Mouse (Mus musculus) liver, embryonic 14.5 days (tissue): Measurements from ENCODE around the gene Sag. TPM values are rescaled to one million over a fixed set of nuclear protein-coding genes. Genes with fewer than 3 reads are reported as not detected.

Experiments used
- ATAC-seq: fragments of 200-750 bp; cut with Nextera tagmentation; 2 replicates; pipeline ENCODE4 v1.8.0; 2017; ENCODE audit warnings: moderate number of reproducible peaks, mild to moderate bottlenecking, moderate library complexity; ENCODE audit not compliant: insufficient read depth
- DNase-seq, 3 experiments: peaks; one replicate each; pipeline ENCODE4 v3.0.0-alpha.2; 2012 to 2013; ENCODE audit warnings: low read depth in 3 of 3, low spot score in 3 of 3
- H3K27ac ChIP-seq: fragments of 300-500 bp; sonication (generic); 2 replicates; pipeline ENCODE4 v1.5.1; 2014; ENCODE audit warnings: moderate library complexity, mild to moderate bottlenecking, control low read depth, inconsistent platforms
- H3K27me3 ChIP-seq: fragments of 300-500 bp; sonication (generic); 2 replicates; pipeline ENCODE4 v1.6.1; 2014; ENCODE audit warnings: mild to moderate bottlenecking, low read length, moderate library complexity; ENCODE audit not compliant: control insufficient read depth, insufficient read depth
- H3K36me3 ChIP-seq: fragments of 300-500 bp; sonication (generic); replicated peaks from 2 replicates; pipeline ENCODE4 v1.6.1; 2014; ENCODE audit warnings: low read depth; ENCODE audit not compliant: control insufficient read depth, insufficient read depth
- H3K4me1 ChIP-seq, 2 experiments: fragments of 200-500 bp in 1 of 2; fragments of 300-500 bp in 1 of 2; sonication (generic) in 1 of 2; replicated peaks; 2 replicates each; pipeline ENCODE4 v1.6.1; 2012 to 2014; ENCODE audit warnings: antibody characterized with exemption in 1 of 2, inconsistent platforms in 1 of 2, low read length in 1 of 2; ENCODE audit not compliant: control insufficient read depth in 2 of 2, insufficient read depth in 2 of 2
- H3K4me2 ChIP-seq: fragments of 300-500 bp; sonication (generic); 2 replicates; pipeline ENCODE4 v1.6.1; 2014; ENCODE audit warnings: low read depth, mild to moderate bottlenecking, control low read depth, moderate library complexity
- H3K4me3 ChIP-seq, 2 experiments: fragments of 200-500 bp in 1 of 2; fragments of 300-500 bp in 1 of 2; sonication (generic) in 1 of 2; 2 replicates each; pipeline ENCODE4 v1.5.1; 2012 to 2014; ENCODE audit warnings: low read depth in 2 of 2, low read length in 2 of 2, mild to moderate bottlenecking in 2 of 2, control low read depth in 1 of 2, inconsistent platforms in 1 of 2, moderate library complexity in 1 of 2; ENCODE audit not compliant: insufficient read depth in 1 of 2
- H3K9ac ChIP-seq: fragments of 300-500 bp; sonication (generic); replicated peaks from 2 replicates; pipeline ENCODE4 v1.6.1; 2014; ENCODE audit warnings: mild to moderate bottlenecking, control low read depth, moderate library complexity
- H3K9me3 ChIP-seq: fragments of 300-500 bp; sonication (generic); 2 replicates; pipeline ENCODE4 v1.6.1; 2016; ENCODE audit warnings: low read length, mixed read lengths; ENCODE audit not compliant: control insufficient read depth
- CTCF ChIP-seq: IDR thresholded peaks from 2 replicates; pipeline ENCODE4 v1.5.1; 2016; ENCODE audit warnings: antibody characterized with exemption, low read depth, control low read depth
- EP300 ChIP-seq: IDR thresholded peaks from 2 replicates; pipeline ENCODE4 v1.6.1; 2016; ENCODE audit warnings: antibody characterized with exemption, low read depth
- WGBS: fragments of 180-500 bp; shearing (Covaris S2); extraction: QIAGEN DNeasy Blood & Tissue Kit; methylation state at CpG from one replicate; pipeline ENCODE4 v1.1.7; 2014; ENCODE audit not compliant: insufficient replicate concordance; 5-methylcytosine and 5-hydroxymethylcytosine counted together
- polyA plus RNA-seq, 2 experiments: library from polyadenylated mRNA; depleted of rRNA in 1 of 2; stranded (reverse) in 1 of 2; unstranded in 1 of 2; fragments of >200 nt; fragmentation: Nextera tagmentation in 1 of 2; extraction: Ambion mirVana in 1 of 2; gene quantifications; 2 replicates each; pipeline versions ENCODE4 v1.2.1 to v1.2.3; 2012 to 2014

Sag gene
- polyA plus RNA-seq, 2 experiments, result 0.27 to 0.67 TPM

DNA sequence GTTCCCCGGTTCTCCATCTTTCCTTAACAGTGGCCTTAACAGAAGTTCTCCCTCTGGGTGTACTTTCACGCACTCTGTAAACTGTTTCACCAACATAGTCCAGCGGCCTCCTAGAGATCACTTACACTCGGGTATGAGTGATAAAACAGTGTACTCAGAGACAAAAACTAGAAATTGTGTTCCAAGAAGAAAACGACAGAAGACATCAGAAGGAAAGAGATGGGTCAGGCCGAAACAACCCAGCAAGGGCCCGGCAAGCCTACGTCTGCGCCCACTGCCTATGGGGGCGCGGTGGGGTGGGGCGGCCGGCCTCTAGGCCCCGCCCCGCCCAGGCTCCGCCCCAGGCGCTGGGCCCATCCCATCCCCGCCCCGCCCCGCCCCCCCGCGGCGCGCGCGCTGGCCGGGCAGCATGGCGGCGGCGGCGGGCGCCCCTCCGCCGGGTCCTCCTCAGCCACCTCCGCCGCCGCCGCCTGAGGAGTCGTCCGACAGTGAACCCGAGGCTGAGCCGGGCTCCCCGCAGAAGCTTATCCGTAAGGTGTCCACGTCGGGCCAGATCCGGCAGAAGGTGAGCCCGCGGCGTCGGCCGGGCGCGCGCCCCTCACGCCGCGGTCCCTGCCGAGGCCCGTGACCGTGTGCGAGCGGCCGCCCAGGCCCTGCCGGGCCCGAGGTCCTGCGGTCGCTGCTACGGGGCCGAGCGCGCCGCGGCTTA, 49.6 kb downstream of the Sag start, which contains the start of gene Dgkd:
TSS of gene Dgkd (plus strand) at position 396 of the 709 bp plus-strand sequence.
- Histone ChIP-seq H3K36me3 (no peaks in the 10 kb centered on the region), H3K27ac (no peak within 1 kb of the TSS), H3K4me2 (peak within 1 kb of the TSS; percentile 89), H3K9me3 (no peaks in the 10 kb centered on the region), H3K4me3 (peak within 1 kb of the TSS; percentile 85 to 90), H3K4me1 (peaks cover 19 to 32% of the 10 kb centered on the region in 2 experiments), H3K27me3 (no peaks in the 10 kb centered on the region), H3K9ac (peak within 1 kb of the TSS; percentile 85)
- ATAC-seq, result peak; percentile 95
- under 1% methylated on average over 69 of the region's 74 CpGs for WGBS
- peak; percentile 55 to 62 (median 60) for DNase-seq
- TF ChIP-seq CTCF (no peak), EP300 (no peak)

GRCm38 (mm10) chr1:87853601-87854361, 50.3 kb downstream of the Sag start:
- ATAC-seq (no peak), DNase-seq (no peak)
- no peak for TF ChIP-seq CTCF
- no peak for TF ChIP-seq EP300
- under 1% methylated on average over 44 of the region's 48 CpGs for WGBS
- Histone ChIP-seq H3K4me3 (peak overlapping the region; percentile 85 to 90), H3K27me3 (no peaks in the 10 kb centered on the region), H3K4me1 (peaks cover 16 to 31% of the 10 kb centered on the region in 2 experiments), H3K9me3 (no peaks in the 10 kb centered on the region), H3K27ac (no peak overlapping the region), H3K9ac (peak overlapping the region; percentile 85), H3K36me3 (no peaks in the 10 kb centered on the region), H3K4me2 (peak overlapping the region; percentile 89)

DNA sequence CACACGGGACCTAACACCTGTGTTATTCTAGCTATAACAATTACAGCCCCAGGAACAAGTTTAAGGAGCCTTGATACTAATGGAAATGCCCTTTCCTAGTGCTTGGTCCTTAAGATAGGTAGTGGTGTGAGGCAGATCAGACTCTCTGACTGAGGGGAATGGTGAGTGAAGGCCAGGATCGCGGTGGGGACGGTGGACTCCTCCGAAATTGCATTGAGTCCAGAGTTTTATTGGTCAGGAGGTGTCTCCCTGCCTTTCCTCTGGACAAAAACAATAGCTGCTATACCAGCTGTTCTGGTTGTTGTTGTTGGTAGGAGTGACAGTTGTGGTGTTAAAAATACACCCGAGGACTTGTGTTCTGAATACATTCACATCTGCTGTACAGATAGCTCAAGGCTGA, 50.9 kb downstream of the Sag start:
- H3K27ac ChIP-seq, result no peak overlapping the region
- H3K9me3 ChIP-seq, result no peaks in the 10 kb centered on the region
- H3K9ac ChIP-seq, result peak overlapping the region; percentile 85
- no peak for ATAC-seq
- no peaks in the 10 kb centered on the region for H3K36me3 ChIP-seq
- no peak for DNase-seq
- H3K4me2 ChIP-seq, result peak overlapping the region; percentile 89
- no peaks in the 10 kb centered on the region for H3K27me3 ChIP-seq
- H3K4me3 ChIP-seq, result peak overlapping the region; percentile 85 to 90
- peaks cover 16 to 33% of the 10 kb centered on the region in 2 experiments for H3K4me1 ChIP-seq
- TF ChIP-seq CTCF (no peak), EP300 (no peak)
- 16% methylated on average over 6 of the region's 6 CpGs for WGBS

- peaks cover 16 to 33% of the 10 kb centered on the region in 2 experiments for H3K4me1 ChIP-seq
- H3K9ac ChIP-seq, result peak overlapping the region; percentile 15; the same call in 1 of the 2 replicates
- H3K9me3 ChIP-seq, result no peaks in the 10 kb centered on the region
- no peak for DNase-seq
- peak overlapping the region; percentile 16 to 90; a peak in 3 of 4 replicates for H3K4me3 ChIP-seq
- TF ChIP-seq CTCF, result no peak
- no peak for TF ChIP-seq EP300
- no peaks in the 10 kb centered on the region for H3K36me3 ChIP-seq
- peak overlapping the region; percentile 89 for H3K4me2 ChIP-seq
- H3K27ac ChIP-seq, result no peak overlapping the region
- 12% methylated on average over 2 of the region's 2 CpGs for WGBS
- ATAC-seq, result no peak
- no peaks in the 10 kb centered on the region for H3K27me3 ChIP-seq
These were observed 51.4 kb downstream of the Sag start for GRCm38 (mm10) chr1:87854851-87855251.

- H3K4me2 ChIP-seq, result no peak overlapping the region
- no peaks in the 10 kb centered on the region for H3K36me3 ChIP-seq
- H3K27ac ChIP-seq, result no peak overlapping the region
- 61% methylated on average over 1 of the region's 1 CpGs for WGBS
- ATAC-seq (no peak), DNase-seq (no peak)
- peaks cover 16 to 35% of the 10 kb centered on the region in 2 experiments for H3K4me1 ChIP-seq
- H3K4me3 ChIP-seq, result no peak overlapping the region
- TF ChIP-seq CTCF (no peak), EP300 (no peak)
- H3K9me3 ChIP-seq, result no peaks in the 10 kb centered on the region
- no peaks in the 10 kb centered on the region for H3K27me3 ChIP-seq
- H3K9ac ChIP-seq, result no peak overlapping the region
These were observed 52.0 kb downstream of the Sag start for GRCm38 (mm10) chr1:87855522-87855921.
